ENCODE assay signal across 21 mouse cellular contexts in the genomic region with DNA sequence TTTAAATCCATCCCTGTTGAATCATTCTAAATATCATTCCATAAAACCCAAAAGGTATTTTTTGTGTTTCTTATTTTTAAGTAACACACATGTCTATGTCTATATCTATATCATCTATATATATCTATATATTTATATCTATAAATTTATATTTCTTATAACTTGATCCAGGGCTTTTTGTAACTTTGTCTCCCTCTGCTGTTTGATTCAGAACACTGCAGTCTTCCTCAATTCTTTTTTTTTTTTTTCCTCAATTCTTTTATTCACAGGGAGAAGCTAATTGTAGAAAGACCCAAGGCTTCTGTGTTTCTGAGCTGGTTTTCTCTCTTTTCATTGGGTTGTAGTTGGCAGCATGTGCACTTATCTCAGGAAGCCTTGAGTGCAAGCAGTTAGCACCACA.
A peak's percentile ranks its signal among the peaks of the same experiment; 100 is the strongest.
DNase-seq lines count a peak whose midpoint lies in the region; ATAC-seq and TF ChIP-seq lines count a peak whose summit lies in the region.
"Had no signal": no experiment of that assay in that cellular context is flagged by ENCODE, and none has a peak within 500 bp of the region (broad histone marks: within the 10 kb centered on the region; RNA-seq: fewer than 3 reads in every experiment).

No protein-coding gene starts in this region.

- no peaks in the 10 kb centered on the region for H3K4me1 ChIP-seq in hindbrain, postnatal 0 days (ENCODE audit: insufficient read depth, low read length)
- H3K4me1 ChIP-seq in hindbrain, embryonic 11.5 days (replicated peaks; ENCODE audit: control insufficient read depth, insufficient read depth, low read length), result no peaks in the 10 kb centered on the region
- no peaks in the 10 kb centered on the region for H3K4me1 ChIP-seq in lung, embryonic 14.5 days (ENCODE audit: insufficient read depth)
- H3K4me1 ChIP-seq in MEL (ENCODE audit: control insufficient read depth in 1 of 2, insufficient read depth in 2 of 2, low read length in 2 of 2), result no peaks in the 10 kb centered on the region
- H3K4me1 ChIP-seq in stomach, postnatal 0 days (replicated peaks; ENCODE audit: control insufficient read depth, insufficient read depth), result no peaks in the 10 kb centered on the region
- H3K4me1 ChIP-seq in kidney, embryonic 16.5 days (ENCODE audit: insufficient read depth, low read length), result no peaks in the 10 kb centered on the region
- H3K4me1 ChIP-seq: embryonic facial prominence, embryonic 12.5 days; forebrain, embryonic 12.5 days; heart, embryonic 15.5 days had no signal

- DNase-seq in hindbrain, postnatal 0 days (ENCODE audit: low spot score), result no peak
- DNase-seq in hindbrain, embryonic 11.5 days (ENCODE audit: low spot score), result no peak
- DNase-seq in lung, embryonic 14.5 days, result no peak
- no peak for DNase-seq in lung, postnatal 10 days
- peak; percentile 2 for DNase-seq in MEL (ENCODE audit: low read depth, low spot score)
- no peak for DNase-seq in stomach, postnatal 0 days (ENCODE audit: low spot score)
- DNase-seq: adrenal gland, adult 8-10 months; cerebellum, adult 11-12 months; cerebellum, adult 9-10 months; cerebellum, postnatal 25 days; gastrocnemius, postnatal 36 days; heart, adult 11 months; heart, postnatal 14 days had no signal

- no peaks in the 10 kb centered on the region for H3K36me3 ChIP-seq in hindbrain, postnatal 0 days (ENCODE audit: insufficient read depth, low read length)
- no peaks in the 10 kb centered on the region for H3K36me3 ChIP-seq in hindbrain, embryonic 11.5 days (ENCODE audit: control insufficient read depth, insufficient read depth, low read length)
- no peaks in the 10 kb centered on the region for H3K36me3 ChIP-seq in lung, embryonic 14.5 days (ENCODE audit: insufficient read depth)
- no peaks in the 10 kb centered on the region for H3K36me3 ChIP-seq in MEL (ENCODE audit: control insufficient read depth in 1 of 2, insufficient read depth in 2 of 2, low read length in 2 of 2)
- no peaks in the 10 kb centered on the region for H3K36me3 ChIP-seq in stomach, postnatal 0 days (ENCODE audit: control insufficient read depth, insufficient read depth, low read length)
- H3K36me3 ChIP-seq in kidney, embryonic 16.5 days (ENCODE audit: insufficient read depth, low read length), result no peaks in the 10 kb centered on the region
- H3K36me3 ChIP-seq: embryonic facial prominence, embryonic 12.5 days; forebrain, embryonic 12.5 days; heart, embryonic 15.5 days had no signal

- H3K9ac ChIP-seq in hindbrain, postnatal 0 days (replicated peaks; ENCODE audit: low read length), result no peak overlapping the region
- H3K9ac ChIP-seq in hindbrain, embryonic 11.5 days (ENCODE audit: low read depth, low read length), result no peak overlapping the region
- H3K9ac ChIP-seq in lung, embryonic 14.5 days, result no peak overlapping the region
- H3K9ac ChIP-seq in MEL (ENCODE audit: control insufficient read depth, low read depth, low read length, poor library complexity, severe bottlenecking), result no peak overlapping the region
- H3K9ac ChIP-seq in stomach, postnatal 0 days (ENCODE audit: low read length), result no peak overlapping the region
- H3K9ac ChIP-seq in kidney, embryonic 16.5 days (replicated peaks; ENCODE audit: low read length), result no peak overlapping the region
- H3K9ac ChIP-seq: embryonic facial prominence, embryonic 12.5 days; forebrain, embryonic 12.5 days; heart, embryonic 15.5 days; hindbrain, embryonic 14.5 days had no signal

- H3K27me3 ChIP-seq in hindbrain, postnatal 0 days (ENCODE audit: insufficient read depth, low read length), result no peaks in the 10 kb centered on the region
- H3K27me3 ChIP-seq in hindbrain, embryonic 11.5 days (ENCODE audit: control insufficient read depth, insufficient read depth, low read length), result no peaks in the 10 kb centered on the region
- H3K27me3 ChIP-seq in lung, embryonic 14.5 days (ENCODE audit: insufficient read depth, low read length), result no peaks in the 10 kb centered on the region
- no peaks in the 10 kb centered on the region; a peak in 1 of 4 replicates for H3K27me3 ChIP-seq in MEL (ENCODE audit: control insufficient read depth in 1 of 2, insufficient read depth in 2 of 2, low read length in 2 of 2)
- H3K27me3 ChIP-seq in stomach, postnatal 0 days (ENCODE audit: control insufficient read depth, insufficient read depth, low read length), result no peaks in the 10 kb centered on the region
- no peaks in the 10 kb centered on the region for H3K27me3 ChIP-seq in kidney, embryonic 16.5 days (ENCODE audit: insufficient read depth, low read length)
- H3K27me3 ChIP-seq: embryonic facial prominence, embryonic 12.5 days; forebrain, embryonic 12.5 days; heart, embryonic 15.5 days had no signal

- H3K27ac ChIP-seq in hindbrain, postnatal 0 days, result no peak overlapping the region
- H3K27ac ChIP-seq in hindbrain, embryonic 11.5 days (ENCODE audit: low read depth, low read length), result no peak overlapping the region
- H3K27ac ChIP-seq in lung, embryonic 14.5 days (ENCODE audit: low read depth), result no peak overlapping the region
- no peak overlapping the region for H3K27ac ChIP-seq in MEL (ENCODE audit: control insufficient read depth, low read depth, low read length)
- H3K27ac ChIP-seq in stomach, postnatal 0 days (replicated peaks), result no peak overlapping the region
- H3K27ac ChIP-seq in kidney, embryonic 16.5 days (ENCODE audit: low read length), result no peak overlapping the region
- H3K27ac ChIP-seq: embryonic facial prominence, embryonic 12.5 days; forebrain, embryonic 12.5 days; heart, embryonic 15.5 days; hindbrain, embryonic 14.5 days had no signal

- TF ChIP-seq CTCF in hindbrain, postnatal 0 days (IDR thresholded peaks at IDR 0.05; ENCODE audit: low read depth), result peak; percentile 36
- 0 out of 2 replicates have a peak, but pooled peaks have one; percentile 16 for TF ChIP-seq CTCF in lung, embryonic 14.5 days (IDR thresholded peaks at IDR 0.05; ENCODE audit: low read depth)
- TF ChIP-seq CTCF in MEL (IDR thresholded peaks at IDR 0.05 in 2 of 3, conservative IDR thresholded peaks at IDR 0.05 in 1 of 3; ENCODE audit: control insufficient read depth in 1 of 3, insufficient read depth in 1 of 3, low read depth in 2 of 3, low read length in 3 of 3, poor library complexity in 1 of 3, severe bottlenecking in 1 of 3), result no peak; a peak in 1 of 6 replicates
- TF ChIP-seq CTCF in stomach, postnatal 0 days (IDR thresholded peaks at IDR 0.05; ENCODE audit: low read depth), result peak; percentile 45

- peak; percentile 4; the same call in 1 of the 2 replicates for TF ChIP-seq RAD21 in MEL (IDR thresholded peaks at IDR 0.05; ENCODE audit: low read depth, low read length)

- no peak for TF ChIP-seq POLR2A in MEL (IDR thresholded peaks at IDR 0.05; ENCODE audit: control insufficient read depth in 1 of 2, insufficient read depth in 1 of 2, low read depth in 1 of 2, low read length in 2 of 2, poor library complexity in 1 of 2)

- no peak overlapping the region for H3K4me3 ChIP-seq in hindbrain, postnatal 0 days (ENCODE audit: low read length)
- no peak overlapping the region for H3K4me3 ChIP-seq in hindbrain, embryonic 11.5 days (ENCODE audit: low read depth, low read length)
- H3K4me3 ChIP-seq in lung, embryonic 14.5 days (ENCODE audit: low read depth, low read length), result no peak overlapping the region
- H3K4me3 ChIP-seq in MEL (ENCODE audit: control insufficient read depth in 1 of 2, insufficient read depth in 1 of 2, low read depth in 2 of 2, low read length in 2 of 2), result no peak overlapping the region
- no peak overlapping the region for H3K4me3 ChIP-seq in stomach, postnatal 0 days (ENCODE audit: low read depth, low read length)
- no peak overlapping the region for H3K4me3 ChIP-seq in kidney, embryonic 16.5 days (ENCODE audit: low read length)
- H3K4me3 ChIP-seq: embryonic facial prominence, embryonic 12.5 days; forebrain, embryonic 12.5 days; heart, embryonic 15.5 days had no signal

- TF ChIP-seq EP300 in MEL (IDR thresholded peaks at IDR 0.05; ENCODE audit: low read depth in 1 of 2, low read length in 2 of 2), result no peak
- TF ChIP-seq EP300 in stomach, postnatal 0 days (optimal IDR thresholded peaks at IDR 0.05), result no peak

- no peaks in the 10 kb centered on the region for H3K79me2 ChIP-seq in MEL (ENCODE audit: control insufficient read depth, insufficient read depth, low read length, poor library complexity)

- H3K9me3 ChIP-seq in hindbrain, postnatal 0 days (ENCODE audit: low read length), result no peaks in the 10 kb centered on the region
- H3K9me3 ChIP-seq in hindbrain, embryonic 11.5 days (ENCODE audit: control insufficient read depth, low read length), result no peaks in the 10 kb centered on the region
- peaks cover 4% of the 10 kb centered on the region; the same call in 1 of the 2 replicates for H3K9me3 ChIP-seq in lung, embryonic 14.5 days (ENCODE audit: low read depth, low read length)
- H3K9me3 ChIP-seq in MEL (replicated peaks; ENCODE audit: insufficient read depth, low read length), result no peaks in the 10 kb centered on the region
- H3K9me3 ChIP-seq in stomach, postnatal 0 days (ENCODE audit: control insufficient read depth, low read length), result peaks cover 4% of the 10 kb centered on the region; the same call in 1 of the 2 replicates
- peaks cover 10% of the 10 kb centered on the region for H3K9me3 ChIP-seq in kidney, embryonic 16.5 days (ENCODE audit: low read length)
- H3K9me3 ChIP-seq: forebrain, embryonic 12.5 days had no signal

- no peak for ATAC-seq in hindbrain, postnatal 0 days
- ATAC-seq in hindbrain, embryonic 11.5 days (ENCODE audit: low FRiP score), result no peak
- ATAC-seq in lung, embryonic 14.5 days (ENCODE audit: insufficient read depth), result no peak
- no peak for ATAC-seq in stomach, postnatal 0 days (ENCODE audit: low FRiP score, low TSS enrichment)
- no peak for ATAC-seq in kidney, embryonic 16.5 days (ENCODE audit: low FRiP score, low TSS enrichment)
- ATAC-seq: forebrain, embryonic 16.5 days; intestine, embryonic 16.5 days had no signal

- H3K4me2 ChIP-seq in hindbrain, postnatal 0 days (ENCODE audit: low read depth, low read length), result no peak overlapping the region
- no peak overlapping the region for H3K4me2 ChIP-seq in hindbrain, embryonic 11.5 days (replicated peaks; ENCODE audit: low read depth, low read length)
- H3K4me2 ChIP-seq in lung, embryonic 14.5 days, result no peak overlapping the region
- H3K4me2 ChIP-seq in stomach, postnatal 0 days (replicated peaks; ENCODE audit: low read depth), result no peak overlapping the region
- no peak overlapping the region for H3K4me2 ChIP-seq in kidney, embryonic 16.5 days (replicated peaks; ENCODE audit: low read depth, low read length)
- H3K4me2 ChIP-seq: embryonic facial prominence, embryonic 12.5 days; forebrain, embryonic 12.5 days; heart, embryonic 11.5 days; heart, embryonic 15.5 days; hindbrain, embryonic 14.5 days had no signal

TF ChIP-seq in MEL, 35 proteins besides CTCF, POLR2A, EP300 and RAD21 (continues in another document):
- TF ChIP-seq SMC3 (IDR thresholded peaks at IDR 0.05; ENCODE audit: low read depth, low read length), result 0 out of 2 replicates have a peak, but pooled peaks have one; percentile 20
- no peak for TF ChIP-seq USF1 (IDR thresholded peaks at IDR 0.05; ENCODE audit: low read depth, low read length)
- no peak for TF ChIP-seq TAL1 (IDR thresholded peaks at IDR 0.05; ENCODE audit: low read length)
- no peak for TF ChIP-seq POLR2AphosphoS2 (IDR thresholded peaks at IDR 0.05; ENCODE audit: low read length)
- TF ChIP-seq MEF2A (IDR thresholded peaks at IDR 0.05; ENCODE audit: extremely low read depth, insufficient replicate concordance, low read depth, low read length, poor library complexity, severe bottlenecking), result no peak
- TF ChIP-seq ZNF384 (IDR thresholded peaks at IDR 0.05; ENCODE audit: low read depth, low read length), result peak; percentile 69

Comparison
In these comparisons a context has a peak if more than half of its experiments do, and no peak if none do; other contexts are left out.
1. CTCF ChIP-seq: peak in hindbrain, postnatal 0 days (single experiment), lung, embryonic 14.5 days (single experiment) and stomach, postnatal 0 days (single experiment); none in MEL (0 of 3).